ENCODE assay signal across 20 mouse cellular contexts in genomic region chr6:106787138-106787537, GRCm38 (mm10). TPM values are rescaled to one million over a fixed set of nuclear protein-coding genes. Genes with fewer than 3 reads are reported as not detected.
"Had no signal": no experiment of that assay in that cellular context is flagged by ENCODE, and none has a peak within 500 bp of the region (broad histone marks: within the 10 kb centered on the region; RNA-seq: fewer than 3 reads in every experiment).

No protein-coding gene starts in this region.

- H3K4me2 ChIP-seq: lung, embryonic 15.5 days; midbrain, embryonic 11.5 days; midbrain, embryonic 13.5 days; midbrain, embryonic 15.5 days; neural tube, embryonic 12.5 days; stomach, embryonic 15.5 days had no signal

- H3K4me3 ChIP-seq: lung, embryonic 15.5 days; megakaryocyte, embryonic 14.5 days; midbrain, embryonic 13.5 days; midbrain, embryonic 15.5 days; neural tube, embryonic 12.5 days; stomach, embryonic 15.5 days had no signal

- H3K27me3 ChIP-seq: lung, embryonic 15.5 days; megakaryocyte, embryonic 14.5 days; midbrain, embryonic 13.5 days; midbrain, embryonic 15.5 days; neural tube, embryonic 12.5 days; stomach, embryonic 15.5 days had no signal

- DNase-seq: liver, postnatal 0 days; lung, adult 2 months; lung, postnatal 14 days; lung, postnatal 36 days; right cerebral cortex, postnatal 14 days; right cerebral cortex, postnatal 4 days; thymus, adult 2 months; thymus, postnatal 25 days; thymus, postnatal 4 days had no signal

- H3K4me1 ChIP-seq: lung, embryonic 15.5 days; megakaryocyte, embryonic 14.5 days; midbrain, embryonic 13.5 days; midbrain, embryonic 15.5 days; neural tube, embryonic 12.5 days; stomach, embryonic 15.5 days had no signal

- ATAC-seq: liver, postnatal 0 days; lung, postnatal 0 days; midbrain, embryonic 13.5 days; midbrain, embryonic 15.5 days had no signal

- H3K9me3 ChIP-seq: lung, embryonic 15.5 days; megakaryocyte, embryonic 14.5 days; midbrain, embryonic 13.5 days; midbrain, embryonic 15.5 days; neural tube, embryonic 12.5 days; stomach, embryonic 15.5 days had no signal

- H3K27ac ChIP-seq: lung, embryonic 15.5 days; macrophage; midbrain, embryonic 13.5 days; midbrain, embryonic 15.5 days; neural tube, embryonic 12.5 days; stomach, embryonic 15.5 days; stomach, postnatal 0 days had no signal

- H3K9ac ChIP-seq: liver, postnatal 0 days; lung, embryonic 15.5 days; midbrain, embryonic 13.5 days; midbrain, embryonic 15.5 days; neural tube, embryonic 12.5 days; stomach, embryonic 15.5 days had no signal

RNA-seq across cellular contexts. Expression of gene Il5ra, which starts 38.3 kb away (rescaled TPM):
- total RNA-seq: midbrain, postnatal 0 days had no signal
- polyA plus RNA-seq: lung, postnatal 0 days; midbrain, embryonic 11.5 days; midbrain, embryonic 13.5 days; midbrain, embryonic 15.5 days; neural tube, embryonic 12.5 days; stomach, postnatal 0 days had no signal
